Mouse (Mus musculus): Measurements from ENCODE around the gene Olfr698. TPM values are rescaled to one million over a fixed set of nuclear protein-coding genes. Genes with fewer than 3 reads are reported as not detected.
"Not testable (repeated sequence)": the region's sequence is repeated elsewhere in the genome, so short reads cannot be mapped to it uniquely, and the experiment has no call there.

Gene Olfr698
- not detected in 2 replicates for polyA plus RNA-seq (2016; fragmentation: Nextera tagmentation; extraction: Ambion mirVana)

DNA sequence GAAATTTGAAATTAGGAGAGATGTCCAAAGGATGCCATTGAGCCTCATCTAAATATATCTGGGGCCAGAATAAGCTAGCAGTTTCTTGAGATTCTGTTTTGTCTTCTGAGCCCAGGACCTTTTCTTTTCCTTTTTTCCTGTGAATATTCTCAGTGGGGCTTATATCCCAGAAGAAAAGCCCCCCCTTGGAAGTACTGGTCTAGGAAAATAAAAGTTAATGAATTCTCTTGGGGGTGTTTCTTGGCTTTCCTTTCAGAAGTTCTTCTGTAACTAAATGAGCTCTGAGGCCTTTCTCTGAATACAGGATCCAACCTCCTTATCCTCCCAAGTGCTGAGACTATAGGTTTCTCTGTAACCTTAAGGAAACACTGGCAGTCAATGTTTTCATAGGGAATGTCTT is at the start of gene Olfr698:
TSS of gene Olfr698 (minus strand) at position 101 of the 400 bp plus-strand sequence.
- H3K4me1 ChIP-seq = no peaks in the 10 kb centered on the region
- no peak within 1 kb of the TSS for H3K27ac ChIP-seq
- H3K4me3 ChIP-seq = no peak within 1 kb of the TSS
- no peak for ATAC-seq (ENCODE audit: insufficient number of reproducible peaks, insufficient read depth, low FRiP score, low TSS enrichment)
- H3K27me3 ChIP-seq = no peaks in the 10 kb centered on the region
- no peaks in the 10 kb centered on the region for H3K36me3 ChIP-seq
- H3K4me2 ChIP-seq (replicated peaks) = no peak within 1 kb of the TSS
- H3K9me3 ChIP-seq = no peaks in the 10 kb centered on the region; the same call in 1 of the 2 replicates
- H3K9ac ChIP-seq = no peak within 1 kb of the TSS

GRCm38 (mm10) chr7:106793098-106793497 is 37.9 kb upstream of the Olfr698 start, which contains the start of gene Olfr699:
Gene Olfr699 (minus strand): TSS chr7:106793198.
- H3K9ac ChIP-seq = no peak within 1 kb of the TSS
- 79% methylated on average over 1 of the region's 1 CpGs for WGBS
- no peaks in the 10 kb centered on the region for H3K36me3 ChIP-seq
- no peak within 1 kb of the TSS for H3K4me2 ChIP-seq (replicated peaks)
- H3K4me1 ChIP-seq = no peaks in the 10 kb centered on the region
- no peaks in the 10 kb centered on the region for H3K27me3 ChIP-seq
- no peak within 1 kb of the TSS for H3K4me3 ChIP-seq
- no peak for ATAC-seq (ENCODE audit: insufficient number of reproducible peaks, insufficient read depth, low FRiP score, low TSS enrichment)
- no peak within 1 kb of the TSS for H3K27ac ChIP-seq
- no peaks in the 10 kb centered on the region for H3K9me3 ChIP-seq

GRCm38 (mm10) chr7:106788330-106788729 is 33.1 kb upstream of the Olfr698 start:
- Histone ChIP-seq H3K27ac (no peak overlapping the region), H3K4me3 (no peak overlapping the region), H3K36me3 (no peaks in the 10 kb centered on the region), H3K4me2 (replicated peaks) (no peak overlapping the region), H3K27me3 (no peaks in the 10 kb centered on the region), H3K9me3 (no peaks in the 10 kb centered on the region), H3K9ac (no peak overlapping the region), H3K4me1 (no peaks in the 10 kb centered on the region)
- no peak for ATAC-seq (ENCODE audit: insufficient number of reproducible peaks, insufficient read depth, low FRiP score, low TSS enrichment)

DNA sequence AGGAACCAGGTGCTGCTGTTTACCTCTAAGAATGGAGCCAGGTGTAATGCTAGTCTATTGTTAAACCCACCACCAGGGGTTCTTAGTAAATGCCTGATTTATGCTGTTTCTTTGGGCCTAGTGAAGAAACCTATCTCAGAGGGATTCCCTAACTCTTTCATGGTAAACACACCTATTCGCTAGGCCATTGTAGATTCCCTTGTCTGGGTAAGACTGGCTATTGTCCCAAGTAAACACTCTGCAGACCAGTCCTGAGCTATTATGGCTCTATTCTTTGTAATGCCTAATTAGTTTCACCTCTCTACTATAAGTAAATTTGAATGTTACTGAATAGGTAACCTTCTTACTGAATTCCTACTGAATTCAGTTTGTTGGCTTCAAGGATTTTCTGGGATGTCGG is 5.8 kb upstream of the Olfr698 start:
- WGBS = 91% methylated on average over 2 of the region's 2 CpGs
- ATAC-seq (ENCODE audit: insufficient number of reproducible peaks, insufficient read depth, low FRiP score, low TSS enrichment); H3K27ac ChIP-seq; H3K27me3 ChIP-seq; H3K4me2 ChIP-seq (replicated peaks); H3K9ac ChIP-seq; H3K4me3 ChIP-seq; H3K36me3 ChIP-seq; H3K4me1 ChIP-seq; H3K9me3 ChIP-seq: not testable (repeated sequence)

- Histone ChIP-seq H3K9ac (no peak overlapping the region), H3K27ac (no peak overlapping the region), H3K36me3 (no peaks in the 10 kb centered on the region), H3K9me3 (no peaks in the 10 kb centered on the region), H3K4me1 (no peaks in the 10 kb centered on the region), H3K4me3 (no peak overlapping the region), H3K27me3 (no peaks in the 10 kb centered on the region), H3K4me2 (replicated peaks) (no peak overlapping the region)
- no peak for ATAC-seq (ENCODE audit: insufficient number of reproducible peaks, insufficient read depth, low FRiP score, low TSS enrichment)
- 83% methylated on average over 2 of the region's 2 CpGs for WGBS
Observed at GRCm38 (mm10) chr7:106758800-106759199, 3.6 kb upstream of the Olfr698 start.

DNA sequence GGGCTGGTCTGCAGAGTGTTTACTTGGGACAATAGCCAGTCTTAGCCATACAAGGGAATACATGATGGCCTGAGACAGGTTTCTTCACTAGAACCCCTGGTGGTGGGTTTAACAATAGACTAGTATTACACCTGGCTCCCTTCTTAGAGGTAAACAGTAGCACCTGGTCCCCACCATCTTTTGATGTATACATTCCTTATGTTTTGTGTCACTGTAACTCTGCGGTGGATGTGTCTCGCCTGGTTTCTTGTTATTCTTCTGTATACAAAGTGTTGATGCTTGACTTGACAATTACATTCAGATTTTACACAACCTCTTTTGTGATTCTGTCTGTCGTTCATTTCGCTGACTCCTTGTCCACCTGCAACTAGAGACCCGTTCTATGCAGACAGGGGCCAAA is 9.4 kb downstream of the Olfr698 start:
- 84% methylated on average over 5 of the region's 5 CpGs for WGBS
- no peak overlapping the region for H3K27ac ChIP-seq
- no peaks in the 10 kb centered on the region for H3K36me3 ChIP-seq
- H3K4me2 ChIP-seq (replicated peaks) = no peak overlapping the region
- ATAC-seq (ENCODE audit: insufficient number of reproducible peaks, insufficient read depth, low FRiP score, low TSS enrichment) = no peak
- H3K4me1 ChIP-seq = no peaks in the 10 kb centered on the region
- H3K9me3 ChIP-seq = no peaks in the 10 kb centered on the region
- H3K9ac ChIP-seq = no peak overlapping the region
- H3K27me3 ChIP-seq = no peaks in the 10 kb centered on the region
- H3K4me3 ChIP-seq = no peak overlapping the region

DNA sequence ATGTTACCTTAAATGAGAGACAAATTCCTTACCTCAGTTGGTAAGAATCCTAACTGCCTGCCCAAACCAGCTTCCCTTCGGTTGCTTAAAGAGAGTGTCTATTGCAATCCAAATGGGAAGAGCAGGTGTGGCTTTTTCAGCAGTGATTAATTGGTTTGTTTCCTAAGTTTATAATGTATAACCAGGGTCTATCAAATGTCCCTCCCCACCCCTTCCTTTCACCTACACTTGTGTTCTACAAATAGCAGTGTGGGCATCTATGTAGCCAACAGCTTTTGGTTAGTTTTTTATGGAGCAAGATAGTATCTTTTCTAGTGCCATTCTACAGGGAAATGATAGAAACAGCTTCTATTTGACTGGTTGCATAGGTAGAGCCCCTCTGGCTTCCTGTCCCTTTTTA is 12.9 kb downstream of the Olfr698 start, which contains the start of gene Olfr697:
TSS of gene Olfr697 (minus strand) at position 101 of the 400 bp plus-strand sequence.
- H3K9ac ChIP-seq = no peak within 1 kb of the TSS
- no peak within 1 kb of the TSS for H3K4me2 ChIP-seq (replicated peaks)
- H3K4me1 ChIP-seq = no peaks in the 10 kb centered on the region
- no peak within 1 kb of the TSS for H3K27ac ChIP-seq
- no peaks in the 10 kb centered on the region for H3K36me3 ChIP-seq
- 77% methylated on average over 1 of the region's 1 CpGs for WGBS
- H3K27me3 ChIP-seq = no peaks in the 10 kb centered on the region
- ATAC-seq (ENCODE audit: insufficient number of reproducible peaks, insufficient read depth, low FRiP score, low TSS enrichment) = no peak
- no peak within 1 kb of the TSS for H3K4me3 ChIP-seq
- no peaks in the 10 kb centered on the region for H3K9me3 ChIP-seq

GRCm38 (mm10) chr7:106737028-106737427 is 18.2 kb downstream of the Olfr698 start:
- Histone ChIP-seq H3K4me2 (replicated peaks) (no peak overlapping the region), H3K9ac (no peak overlapping the region), H3K4me3 (no peak overlapping the region), H3K27ac (no peak overlapping the region), H3K27me3 (no peaks in the 10 kb centered on the region), H3K4me1 (no peaks in the 10 kb centered on the region), H3K36me3 (no peaks in the 10 kb centered on the region), H3K9me3 (no peaks in the 10 kb centered on the region)
- ATAC-seq (ENCODE audit: insufficient number of reproducible peaks, insufficient read depth, low FRiP score, low TSS enrichment) = no peak

DNA sequence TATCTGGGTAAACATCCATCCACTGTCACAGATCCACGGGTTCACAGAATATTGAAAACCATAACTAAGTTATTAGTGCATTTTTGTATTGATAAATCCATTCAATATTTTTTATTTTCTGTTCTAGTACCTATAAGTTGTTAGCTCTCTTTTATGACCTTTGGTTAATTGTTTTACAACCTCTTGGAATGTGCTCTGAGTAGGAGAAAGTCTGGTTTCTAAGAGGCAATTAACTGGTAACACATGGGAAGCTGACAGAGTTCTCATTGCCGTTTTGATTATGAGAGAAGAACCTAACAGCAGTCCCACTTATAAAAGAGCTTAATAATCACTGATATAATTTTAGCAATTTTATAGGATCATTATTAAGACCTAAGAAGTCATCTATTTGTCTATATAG is 21.5 kb downstream of the Olfr698 start:
- Histone ChIP-seq H3K4me1 (no peaks in the 10 kb centered on the region), H3K9ac (no peak overlapping the region), H3K36me3 (no peaks in the 10 kb centered on the region), H3K27ac (no peak overlapping the region), H3K4me2 (replicated peaks) (no peak overlapping the region), H3K27me3 (no peaks in the 10 kb centered on the region), H3K4me3 (no peak overlapping the region), H3K9me3 (no peaks in the 10 kb centered on the region)
- no peak for ATAC-seq (ENCODE audit: insufficient number of reproducible peaks, insufficient read depth, low FRiP score, low TSS enrichment)
- WGBS = 77% methylated on average over 2 of the region's 2 CpGs

DNA sequence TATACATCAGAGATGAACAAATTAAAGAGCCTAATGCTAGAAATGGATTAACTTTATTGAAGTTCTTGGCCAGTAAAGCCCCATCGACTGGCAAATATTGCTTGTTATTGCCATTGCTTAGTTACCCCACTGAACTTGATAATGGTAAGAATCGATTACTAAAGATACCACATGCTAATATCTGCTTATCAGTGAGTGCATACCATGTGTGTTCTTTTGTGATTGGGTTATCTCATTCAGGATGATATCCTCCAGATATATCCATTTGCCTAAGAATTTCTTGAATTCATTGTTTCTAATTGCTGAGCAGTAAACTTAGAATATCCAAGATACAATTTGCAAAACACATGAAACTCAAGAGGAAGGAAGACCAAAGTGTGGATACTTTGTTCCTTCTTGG is 29.5 kb downstream of the Olfr698 start:
- 78% methylated on average over 2 of the region's 2 CpGs for WGBS
- not testable (repeated sequence) for H3K4me2 ChIP-seq (replicated peaks)

GRCm38 (mm10) chr7:106716296-106716695 is 38.9 kb downstream of the Olfr698 start, which contains the start of gene Olfr695:
Gene Olfr695 (minus strand): TSS chr7:106716396.
- no peak within 1 kb of the TSS for H3K4me3 ChIP-seq
- ATAC-seq (ENCODE audit: insufficient number of reproducible peaks, insufficient read depth, low FRiP score, low TSS enrichment) = no peak
- no peaks in the 10 kb centered on the region for H3K27me3 ChIP-seq
- H3K27ac ChIP-seq = no peak within 1 kb of the TSS
- H3K9me3 ChIP-seq = no peaks in the 10 kb centered on the region
- H3K4me2 ChIP-seq (replicated peaks) = no peak within 1 kb of the TSS
- H3K4me1 ChIP-seq = no peaks in the 10 kb centered on the region
- no peaks in the 10 kb centered on the region for H3K36me3 ChIP-seq
- no peak within 1 kb of the TSS for H3K9ac ChIP-seq

More for the DNA sequence above, 29.5 kb downstream of the Olfr698 start:
- not testable (repeated sequence) for H3K9ac ChIP-seq; H3K36me3 ChIP-seq; H3K27ac ChIP-seq; H3K9me3 ChIP-seq; H3K27me3 ChIP-seq; H3K4me1 ChIP-seq; ATAC-seq (ENCODE audit: insufficient number of reproducible peaks, insufficient read depth, low FRiP score, low TSS enrichment); H3K4me3 ChIP-seq

GRCm38 (mm10) chr7:106711463-106711862 is 43.7 kb downstream of the Olfr698 start:
- Histone ChIP-seq H3K4me3 (no peak overlapping the region), H3K9me3 (peaks cover under 1% of the 10 kb centered on the region; the same call in 1 of the 2 replicates), H3K36me3 (no peaks in the 10 kb centered on the region), H3K27ac (no peak overlapping the region), H3K9ac (no peak overlapping the region), H3K4me1 (no peaks in the 10 kb centered on the region), H3K4me2 (replicated peaks) (no peak overlapping the region), H3K27me3 (no peaks in the 10 kb centered on the region)
- no peak for ATAC-seq (ENCODE audit: insufficient number of reproducible peaks, insufficient read depth, low FRiP score, low TSS enrichment)
- WGBS = 80% methylated on average over 6 of the region's 6 CpGs

DNA sequence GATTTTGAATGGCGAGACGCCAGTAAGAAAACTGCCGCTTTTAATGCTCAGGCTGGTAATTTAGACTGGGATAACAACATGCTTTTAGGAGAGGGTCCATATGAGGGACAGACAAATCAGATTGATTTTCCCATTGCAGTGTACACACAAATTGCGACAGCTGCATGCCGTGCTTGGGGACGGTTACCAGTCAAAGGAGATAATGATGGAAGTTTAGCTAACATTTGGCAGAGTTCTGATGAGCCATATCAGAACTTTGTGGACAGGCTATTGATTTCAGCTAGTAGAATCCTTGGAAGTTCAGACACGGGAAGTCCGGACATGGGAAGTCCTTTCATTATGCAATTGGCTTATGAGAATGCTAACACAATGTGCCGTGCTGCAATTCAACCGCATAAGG is 47.5 kb downstream of the Olfr698 start:
- 90% methylated on average over 10 of the region's 10 CpGs for WGBS
- not testable (repeated sequence) for H3K27ac ChIP-seq; H3K9ac ChIP-seq; H3K27me3 ChIP-seq; ATAC-seq (ENCODE audit: insufficient number of reproducible peaks, insufficient read depth, low FRiP score, low TSS enrichment); H3K4me3 ChIP-seq; H3K36me3 ChIP-seq; H3K4me1 ChIP-seq; H3K9me3 ChIP-seq; H3K4me2 ChIP-seq (replicated peaks)

Measured in embryonic facial prominence, embryonic 12.5 days (tissue).